Mouse (Mus musculus) G1E (cell line): Measurements from ENCODE around the gene Myl4.

ENCODE experiments used
- CTCF ChIP-seq: IDR thresholded peaks from 2 replicates; pipeline ENCODE4 v1.5.1; 2012; ENCODE audit warnings: low read depth, low read length, inconsistent platforms, mixed read lengths
- GATA1 ChIP-seq: IDR thresholded peaks from 2 replicates; pipeline ENCODE4 v1.6.1; 2012; ENCODE audit warnings: borderline replicate concordance, low read length, inconsistent platforms, mixed read lengths
- TAL1 ChIP-seq: conservative IDR thresholded peaks from 2 replicates; pipeline ENCODE4 v1.6.1; 2012; ENCODE audit warnings: low read depth, low read length, inconsistent platforms, mixed read lengths

GRCm38 (mm10) chr11:104549438-104550405 lies 741 bp upstream of the Myl4 start:
- no peak for TF ChIP-seq GATA1
- TF ChIP-seq CTCF: no peak
- TF ChIP-seq TAL1: no peak
